Mouse (Mus musculus): ENCODE measurements around the gene Slc27a3.

DNA sequence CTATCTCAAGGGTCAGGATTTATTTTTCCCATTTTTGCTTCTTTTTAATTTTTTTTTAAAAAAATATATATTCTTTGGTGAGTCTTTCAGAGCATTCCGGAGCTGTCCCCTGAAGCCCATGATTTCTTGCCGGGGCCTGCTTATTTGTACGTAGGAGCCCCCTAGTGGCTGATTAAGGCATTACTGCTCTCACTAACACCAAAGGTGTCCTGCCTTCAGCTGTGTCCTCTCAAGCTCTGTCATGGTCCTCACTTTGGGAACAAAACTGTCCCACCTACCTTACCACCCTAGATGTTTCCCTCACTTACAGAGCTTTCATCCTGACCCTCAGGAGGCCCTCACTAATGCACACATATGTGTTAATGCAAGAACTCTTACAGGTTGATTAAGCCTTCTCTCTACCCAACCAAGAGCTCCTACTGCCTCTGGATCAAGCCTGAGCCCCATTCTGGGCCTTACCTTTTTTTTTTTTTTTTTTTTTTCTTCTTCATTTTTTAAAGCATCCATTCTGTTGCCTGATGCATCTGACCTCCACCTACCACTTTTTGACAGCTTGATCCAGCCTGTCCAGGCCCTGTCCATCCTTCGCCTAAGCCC, 16.2 kb downstream of the Slc27a3 start:
- TF ChIP-seq GATA1 (IDR thresholded peaks at IDR 0.05; ENCODE audit: low read length) (no peak), TAL1 (IDR thresholded peaks at IDR 0.05; ENCODE audit: low read length) (no peak)

Data from erythroblast, embryonic 14.5 days (primary cell).